Mouse (Mus musculus): ENCODE data around the gene Bag2.

The Bag2 gene

DNA sequence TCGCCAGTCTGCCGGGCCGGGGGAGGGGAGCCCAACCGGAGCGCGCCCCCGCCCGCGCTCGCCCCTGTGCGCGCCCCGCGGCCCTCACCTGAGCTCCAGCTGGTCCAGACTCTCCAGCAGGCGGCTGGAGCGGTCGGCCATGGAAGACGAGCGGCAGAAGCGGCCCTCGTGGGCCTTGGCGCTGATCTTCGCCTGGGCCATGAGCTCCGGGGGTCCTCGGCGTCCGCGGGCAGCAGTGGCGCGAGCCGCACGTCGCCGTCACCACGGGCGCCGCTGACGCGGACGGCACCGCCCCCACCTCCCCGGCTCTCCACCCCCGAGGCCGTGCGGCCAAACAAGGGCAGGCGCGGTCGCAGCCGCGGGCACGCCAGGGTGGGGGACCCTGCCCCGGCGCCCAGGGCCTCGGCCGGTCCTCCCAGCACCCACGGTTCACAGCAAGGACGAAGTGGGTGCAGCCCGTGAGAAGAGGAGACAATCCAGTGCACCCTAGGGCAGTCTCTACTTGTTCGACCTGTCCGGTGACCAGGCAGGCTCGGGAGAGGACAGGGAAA is at the start of gene Bag2:
Gene Bag2 (minus strand): TSS at position 305 of the 551 bp plus-strand sequence.
- DNase-seq (ENCODE audit: low read depth, low spot score) = no peak

DNA sequence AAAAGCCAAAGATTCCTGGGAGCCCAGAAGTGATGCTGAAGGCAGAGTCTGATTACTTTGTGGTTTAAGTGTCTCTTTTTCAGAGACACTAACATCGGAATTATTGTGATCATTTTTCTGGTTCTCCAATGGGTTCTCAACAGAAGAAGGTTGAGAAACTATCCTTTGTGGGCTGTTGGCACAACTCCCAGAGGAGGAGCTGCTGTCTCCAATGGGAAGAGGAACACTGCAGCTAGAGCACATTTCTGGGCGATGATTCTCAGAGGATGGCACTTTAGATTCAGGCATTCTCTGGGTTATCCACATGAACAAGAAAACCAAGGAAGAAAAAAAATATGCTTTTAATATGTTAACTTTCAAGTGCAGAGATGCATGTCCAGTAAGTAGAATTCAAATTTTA is 45.7 kb upstream of the Bag2 start:
- no peak for DNase-seq (ENCODE audit: low read depth, low spot score)

DNA sequence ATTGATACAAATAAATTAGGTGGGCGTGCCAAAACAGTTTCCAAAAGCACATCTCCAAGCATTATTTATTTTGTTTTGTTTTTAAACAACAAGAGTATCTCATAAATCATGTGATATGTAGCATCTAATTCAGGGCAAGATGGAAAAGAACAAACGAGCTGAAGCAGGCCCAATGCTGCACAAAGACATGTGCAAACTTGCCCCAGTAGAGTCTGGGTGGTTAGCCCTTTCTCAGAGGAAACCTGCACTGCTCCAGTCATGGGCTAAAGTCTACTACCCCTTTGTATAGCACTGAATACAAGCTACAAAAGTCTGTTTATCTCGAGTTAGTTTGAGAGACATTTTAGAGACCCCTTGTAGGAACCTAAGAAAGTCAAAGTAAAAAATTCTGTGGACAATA is 42.0 kb upstream of the Bag2 start:
- DNase-seq (ENCODE audit: low read depth, low spot score) = no peak

DNA sequence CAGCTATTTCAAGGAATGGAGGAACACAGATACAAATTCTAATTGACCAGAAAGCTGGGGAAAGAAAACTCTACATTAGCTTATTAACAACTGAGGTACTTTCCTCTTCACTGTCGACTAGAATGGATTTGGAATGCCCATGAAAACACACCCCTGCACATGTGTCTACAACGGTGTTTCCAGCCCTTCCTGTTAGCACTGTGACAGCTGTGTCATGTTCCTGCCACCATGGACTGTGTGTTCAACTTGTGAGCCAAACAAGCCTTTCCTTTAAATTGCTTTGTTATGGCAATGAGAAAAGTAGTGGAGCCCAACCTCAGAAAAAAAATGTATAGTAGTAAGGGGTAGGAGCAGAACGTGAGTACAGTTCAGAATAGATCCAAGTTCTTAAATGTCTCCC is 30.9 kb upstream of the Bag2 start:
- DNase-seq (ENCODE audit: low read depth, low spot score) = no peak

DNA sequence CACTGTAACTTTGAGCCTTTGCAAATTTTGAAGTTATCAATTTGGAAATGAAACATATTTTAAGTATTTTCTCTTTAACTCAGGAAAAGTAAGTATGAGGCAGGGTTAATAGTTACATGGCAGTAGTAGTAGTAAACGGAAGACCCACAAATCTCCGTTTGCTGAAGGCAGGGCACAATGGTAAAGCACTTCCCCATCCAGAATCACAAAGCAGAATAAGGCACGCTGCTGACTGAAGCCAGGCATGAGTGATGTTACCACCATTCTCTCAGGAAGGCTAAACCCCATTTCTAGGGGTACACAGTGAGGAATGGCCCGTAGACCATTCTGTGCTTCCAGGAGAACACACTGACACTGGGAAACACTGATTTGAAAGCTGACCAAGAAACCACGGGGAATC is 30.5 kb upstream of the Bag2 start:
- no peak for DNase-seq (ENCODE audit: low read depth, low spot score)

DNA sequence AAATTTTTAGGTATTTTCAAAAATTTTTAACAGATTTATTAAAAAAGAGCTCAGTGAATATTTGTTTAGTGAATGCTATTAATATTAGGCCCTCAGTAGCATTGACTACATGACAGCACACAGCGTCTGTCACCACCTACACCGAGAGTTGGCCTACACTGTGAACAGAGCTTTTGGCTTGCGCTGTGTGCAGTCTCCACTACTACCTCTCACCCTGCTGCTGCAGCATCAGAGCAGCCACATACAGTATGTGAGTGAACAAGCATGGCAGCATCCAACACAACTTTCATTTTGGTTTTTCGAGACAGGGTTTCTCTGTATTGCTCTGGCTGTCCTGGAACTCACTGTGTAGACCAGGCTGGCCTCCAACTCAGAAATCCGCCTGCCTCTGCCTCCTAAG is 27.0 kb upstream of the Bag2 start:
- DNase-seq (ENCODE audit: low read depth, low spot score) = no peak

DNA sequence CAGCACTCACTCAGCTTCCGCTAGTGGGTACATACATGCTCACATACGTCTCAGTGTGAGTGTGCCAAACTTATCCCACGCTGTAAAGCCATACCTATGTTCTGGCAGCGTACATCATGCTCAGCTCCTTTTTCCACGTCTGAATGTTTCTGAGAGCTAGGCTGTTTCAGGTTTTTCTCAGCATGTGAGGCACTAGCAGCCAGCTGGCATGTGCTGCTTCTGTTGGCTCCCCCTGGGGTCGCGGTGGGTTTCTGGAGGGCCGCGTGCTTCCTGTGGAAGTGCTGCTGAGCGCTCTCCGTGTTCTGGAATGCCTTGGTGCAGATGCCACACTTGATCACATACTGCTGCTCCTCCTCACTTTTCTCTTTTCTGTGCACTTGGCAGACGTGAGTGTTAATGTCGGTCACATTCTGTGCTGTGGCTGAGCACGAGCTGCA is 18.6 kb upstream of the Bag2 start:
- DNase-seq (ENCODE audit: low read depth, low spot score) = no peak

DNA sequence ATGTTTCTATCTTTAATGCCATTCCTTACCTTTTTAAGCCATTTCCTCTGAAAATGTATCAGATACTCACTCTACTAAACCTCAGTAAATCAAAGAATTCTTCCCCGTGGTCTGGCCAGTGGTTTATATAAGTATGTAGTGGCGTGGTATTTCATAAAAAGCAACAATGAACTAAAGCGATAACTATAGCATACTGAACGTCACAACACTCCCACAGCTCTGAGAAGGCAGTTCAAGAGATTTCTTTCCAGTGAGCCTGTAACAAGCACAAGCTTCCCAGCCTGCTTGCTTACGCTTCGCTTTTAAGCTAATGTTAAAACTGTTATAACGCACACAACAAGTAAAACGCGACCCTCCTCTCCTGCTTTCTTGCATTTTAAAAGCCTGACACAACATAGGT is 14.5 kb upstream of the Bag2 start:
- DNase-seq (ENCODE audit: low read depth, low spot score) = no peak

DNA sequence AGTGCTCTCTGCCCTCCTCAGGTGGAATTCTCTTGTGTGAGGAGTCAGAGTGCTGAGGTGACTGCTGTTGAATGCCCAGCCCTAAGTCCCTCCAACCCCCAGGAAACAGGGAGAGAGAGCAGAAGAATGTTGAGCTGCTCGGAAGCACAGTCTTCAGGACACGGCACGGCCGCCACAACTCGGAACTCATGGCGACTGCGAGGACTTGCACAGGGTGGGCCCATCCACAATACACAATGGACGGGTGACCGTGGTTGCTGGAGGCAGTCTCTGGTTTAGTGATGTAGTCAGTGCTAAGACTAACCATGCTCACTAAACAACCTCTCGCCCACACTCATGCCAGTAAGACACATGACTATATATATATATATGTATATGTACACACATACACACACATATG is 14.0 kb upstream of the Bag2 start:
- DNase-seq (ENCODE audit: low read depth, low spot score) = no peak

DNA sequence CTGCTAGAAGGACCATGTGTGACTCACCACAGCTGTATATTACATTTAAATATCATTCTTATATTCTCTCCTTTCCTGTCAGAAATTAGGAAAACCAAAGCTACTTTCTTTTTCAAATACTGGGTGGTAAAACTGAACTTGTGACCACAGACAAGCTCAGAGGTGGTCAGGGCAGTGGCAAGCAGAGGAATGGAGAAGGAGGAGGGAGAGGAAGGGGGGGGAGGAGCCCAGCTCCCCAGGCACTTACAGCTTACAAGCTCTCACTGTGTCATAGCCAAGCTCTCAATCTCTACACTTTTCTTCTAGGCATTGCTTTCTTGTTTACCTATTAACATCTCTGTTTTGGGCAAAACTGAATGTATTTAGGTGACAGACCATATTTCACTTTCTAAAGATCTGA is 11.2 kb upstream of the Bag2 start:
- no peak for DNase-seq (ENCODE audit: low read depth, low spot score)

DNA sequence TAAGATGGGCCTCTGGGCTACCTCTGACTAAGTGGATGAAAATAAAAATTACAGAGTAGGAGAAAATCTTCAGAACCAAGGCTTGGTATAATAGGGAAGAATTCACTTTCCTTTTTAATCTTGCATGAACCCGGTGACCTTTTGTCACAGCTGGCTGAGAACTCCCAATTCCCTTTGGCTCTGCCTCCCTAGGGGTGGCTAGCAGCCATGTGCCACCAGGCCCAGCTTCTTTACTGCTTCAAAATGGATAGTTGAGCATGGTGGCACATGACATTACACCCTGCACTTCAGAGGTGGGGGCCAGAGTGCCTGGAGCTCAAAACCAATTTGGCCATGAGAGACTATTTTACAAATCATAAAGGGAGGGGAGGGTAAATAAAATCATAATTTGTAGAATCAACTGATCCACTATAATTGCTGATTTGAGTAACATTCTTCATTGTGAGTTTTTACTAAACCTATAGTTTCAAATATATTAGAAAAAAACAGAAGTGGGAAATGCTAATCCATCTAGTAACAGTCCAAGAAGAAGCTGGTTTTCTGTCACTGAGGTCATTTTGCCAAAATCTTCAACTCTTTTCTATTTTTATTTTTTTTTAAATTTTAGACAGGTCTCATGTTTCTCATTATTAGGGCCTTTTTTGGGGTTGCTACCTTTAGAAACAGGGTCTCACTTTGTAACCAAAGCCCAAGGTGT is 10.6 kb upstream of the Bag2 start:
- no peak for DNase-seq (ENCODE audit: low read depth, low spot score)

DNA sequence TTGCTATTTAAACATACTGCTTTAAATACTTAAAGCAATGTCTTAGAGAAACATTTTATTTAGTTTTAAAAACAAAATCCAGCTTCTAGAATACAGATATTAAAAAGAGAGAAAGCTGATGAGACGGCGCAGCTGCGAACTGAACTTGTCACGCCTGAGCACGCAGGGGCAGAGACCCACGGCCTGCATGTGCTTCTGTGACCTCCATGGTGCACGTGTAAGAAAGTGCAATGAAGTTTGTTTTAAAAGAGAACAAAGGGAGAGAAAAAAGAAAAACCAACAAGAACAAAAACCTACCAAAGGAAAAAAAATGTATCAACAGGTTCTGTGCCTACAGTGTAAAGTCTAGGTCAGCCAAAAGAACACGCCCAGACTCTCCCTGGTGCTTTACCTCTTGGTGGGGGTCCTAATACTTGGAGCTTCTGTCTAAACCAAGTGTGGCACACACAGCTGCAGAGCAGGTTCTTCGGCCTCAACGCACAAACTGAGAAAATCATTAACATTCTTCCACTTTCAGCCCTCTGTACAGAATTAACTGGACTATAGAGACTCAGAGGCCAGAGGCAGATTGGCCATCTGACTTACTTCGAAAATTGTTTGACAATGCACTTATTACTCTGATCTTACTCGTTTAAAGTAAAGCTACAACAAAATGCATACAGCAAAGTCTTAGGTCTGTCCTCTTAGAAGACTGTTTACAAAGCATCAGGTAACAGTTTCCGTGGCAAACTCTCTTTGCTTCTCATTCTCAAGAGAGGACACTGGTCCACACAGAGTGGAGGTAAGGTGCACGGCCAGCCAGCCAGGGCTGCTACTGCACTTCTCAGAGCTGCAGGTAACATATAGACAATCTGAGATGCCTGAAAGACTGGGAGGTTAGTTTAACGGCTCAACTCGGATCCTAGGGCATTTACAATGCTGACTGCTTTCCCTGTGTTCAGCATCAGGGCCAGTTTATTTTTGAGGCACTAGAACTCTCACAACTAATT is 9.2 kb upstream of the Bag2 start:
- no peak for DNase-seq (ENCODE audit: low read depth, low spot score)

DNA sequence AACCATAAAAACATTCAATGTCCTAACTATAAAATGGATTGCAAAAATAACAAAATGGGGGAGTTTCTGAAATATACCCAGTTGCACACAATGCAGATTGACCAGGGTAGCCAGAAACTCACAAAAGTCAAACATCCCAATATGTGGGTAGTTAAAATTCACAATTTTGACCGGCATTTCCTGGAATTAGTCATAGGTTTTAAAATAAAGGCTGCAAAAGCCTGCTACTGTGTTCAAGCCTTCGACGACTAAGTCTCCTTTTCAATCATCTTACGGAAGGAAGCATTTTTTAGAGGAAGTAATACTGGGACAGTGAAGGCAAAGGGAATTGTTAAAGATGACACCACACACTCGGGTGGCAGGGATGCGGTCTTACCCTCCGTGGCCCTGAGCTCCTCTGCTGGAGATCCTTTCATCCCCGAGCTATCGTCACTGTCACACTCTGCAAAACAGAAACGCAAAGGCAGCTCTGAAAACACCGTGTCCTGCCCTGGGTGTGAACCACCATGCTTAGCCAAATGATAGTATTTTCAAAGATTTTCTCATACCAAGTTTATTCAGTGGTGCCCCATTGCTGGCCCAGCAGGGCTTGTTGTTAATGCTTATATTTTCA is 8.0 kb upstream of the Bag2 start:
- no peak for DNase-seq (ENCODE audit: low read depth, low spot score)

DNA sequence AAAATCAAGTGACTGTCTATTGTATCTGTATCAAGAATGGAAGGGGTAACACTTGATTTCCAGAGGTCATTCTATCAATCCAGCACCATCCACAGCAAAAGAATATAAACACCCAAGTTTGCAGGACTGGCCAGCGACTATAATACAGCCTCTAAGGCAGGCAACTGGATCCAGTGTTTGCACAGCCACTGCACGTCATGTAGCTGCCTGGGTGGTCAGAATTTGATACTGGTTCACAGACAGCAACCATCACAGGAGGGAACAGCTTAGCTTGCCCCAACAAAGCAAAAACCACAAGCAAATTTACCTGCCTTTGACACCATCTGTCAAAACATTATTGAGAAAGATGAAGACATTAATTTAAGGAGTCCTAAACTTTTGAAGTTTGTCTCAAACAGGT is 6.2 kb upstream of the Bag2 start:
- DNase-seq (ENCODE audit: low read depth, low spot score) = no peak

DNA sequence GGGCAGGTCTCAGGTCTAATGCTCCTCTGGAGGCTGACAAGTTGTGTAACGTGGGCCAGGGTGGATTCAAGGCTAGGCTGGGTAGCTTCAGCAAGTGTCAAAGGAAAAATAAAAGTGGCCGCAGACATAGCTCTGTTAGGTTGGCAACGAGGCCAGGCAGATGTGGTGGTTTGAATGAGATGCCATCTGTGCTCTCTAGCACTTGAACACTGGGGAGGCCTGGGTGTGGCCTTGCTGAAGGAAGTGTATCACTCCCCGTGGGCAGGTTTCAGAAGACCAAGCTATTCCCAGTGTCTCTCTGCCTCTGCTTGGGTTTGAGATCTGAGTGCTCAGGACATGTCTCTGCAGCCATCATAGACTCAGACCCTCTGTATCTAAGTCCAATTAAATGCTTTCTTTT is 893 bp upstream of the Bag2 start:
- no peak for DNase-seq (ENCODE audit: low read depth, low spot score)

DNA sequence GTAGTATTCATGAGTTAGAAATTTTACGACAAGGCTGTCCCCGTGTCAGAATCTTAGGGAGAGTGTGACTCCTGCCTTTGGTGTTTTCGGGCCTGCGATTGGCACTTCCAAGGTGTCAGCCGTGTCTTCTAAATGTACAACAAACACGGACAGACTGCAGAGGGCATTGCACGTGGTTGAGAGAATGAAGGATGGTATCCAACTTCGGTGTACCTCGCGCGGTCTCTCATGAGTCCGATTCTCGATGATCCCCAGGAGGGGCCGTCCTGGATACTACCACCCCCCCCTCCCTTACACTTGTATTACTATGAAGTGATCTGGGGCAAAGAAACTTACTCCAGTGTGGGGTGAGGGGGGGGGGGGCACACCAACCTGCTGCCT is 572 bp downstream of the Bag2 start:
- DNase-seq (ENCODE audit: low read depth, low spot score) = no peak

DNA sequence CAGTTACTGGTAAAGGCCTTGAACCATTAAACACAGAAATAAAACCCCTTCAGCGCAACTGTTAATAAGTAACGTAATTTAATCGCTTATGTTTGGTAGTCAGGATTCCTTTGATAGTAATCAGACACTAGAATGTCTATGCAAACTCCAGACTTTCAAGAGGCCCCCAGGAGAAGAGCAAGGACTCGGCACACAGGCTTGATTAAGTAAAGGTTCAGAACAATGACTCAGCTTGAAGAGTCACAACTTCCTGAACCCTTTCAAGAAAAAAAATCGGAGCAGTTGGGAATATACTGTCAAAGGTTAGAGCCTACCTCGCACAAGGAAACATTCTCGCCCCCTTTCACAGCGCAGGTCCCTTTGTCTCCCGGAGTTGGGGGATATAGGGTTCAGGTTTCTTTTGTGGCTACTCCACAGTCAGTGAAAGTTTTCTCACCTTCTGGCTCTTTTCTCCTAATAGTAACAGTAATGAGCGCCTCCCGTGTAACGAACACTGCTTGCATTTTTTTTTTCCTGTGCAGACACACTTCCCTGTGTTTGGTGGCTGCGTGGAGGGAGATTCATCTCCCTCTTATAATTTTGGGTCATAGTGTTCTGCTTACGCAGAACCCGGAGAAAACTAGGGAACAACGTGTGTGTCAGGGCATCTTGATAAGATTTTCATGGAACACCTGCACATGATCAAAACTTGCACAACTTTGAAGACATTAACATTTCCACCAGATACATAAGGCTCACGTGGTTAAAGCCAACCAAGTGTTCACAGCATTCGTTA is 1.1 kb downstream of the Bag2 start:
- DNase-seq (ENCODE audit: low read depth, low spot score) = no peak

DNA sequence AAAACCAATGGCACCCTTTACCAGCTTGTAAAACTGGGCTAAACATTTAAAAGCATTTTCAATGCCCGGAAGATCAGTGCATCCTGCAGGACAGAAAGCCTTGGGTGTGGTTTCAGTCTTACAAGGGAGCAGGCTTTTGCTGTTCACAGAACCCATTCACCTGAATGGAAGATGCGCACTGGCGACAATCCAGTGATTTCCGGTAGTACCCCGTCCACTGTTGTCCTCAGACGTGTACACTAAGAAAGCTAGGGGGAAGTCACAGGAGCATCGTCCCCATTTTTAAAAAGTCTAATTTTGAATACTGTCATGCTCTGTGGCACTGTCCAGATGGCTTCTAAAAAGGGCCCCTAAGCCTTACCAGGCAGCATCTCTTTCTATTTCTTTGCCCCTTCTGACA is 1.8 kb downstream of the Bag2 start:
- DNase-seq (ENCODE audit: low read depth, low spot score) = no peak

DNA sequence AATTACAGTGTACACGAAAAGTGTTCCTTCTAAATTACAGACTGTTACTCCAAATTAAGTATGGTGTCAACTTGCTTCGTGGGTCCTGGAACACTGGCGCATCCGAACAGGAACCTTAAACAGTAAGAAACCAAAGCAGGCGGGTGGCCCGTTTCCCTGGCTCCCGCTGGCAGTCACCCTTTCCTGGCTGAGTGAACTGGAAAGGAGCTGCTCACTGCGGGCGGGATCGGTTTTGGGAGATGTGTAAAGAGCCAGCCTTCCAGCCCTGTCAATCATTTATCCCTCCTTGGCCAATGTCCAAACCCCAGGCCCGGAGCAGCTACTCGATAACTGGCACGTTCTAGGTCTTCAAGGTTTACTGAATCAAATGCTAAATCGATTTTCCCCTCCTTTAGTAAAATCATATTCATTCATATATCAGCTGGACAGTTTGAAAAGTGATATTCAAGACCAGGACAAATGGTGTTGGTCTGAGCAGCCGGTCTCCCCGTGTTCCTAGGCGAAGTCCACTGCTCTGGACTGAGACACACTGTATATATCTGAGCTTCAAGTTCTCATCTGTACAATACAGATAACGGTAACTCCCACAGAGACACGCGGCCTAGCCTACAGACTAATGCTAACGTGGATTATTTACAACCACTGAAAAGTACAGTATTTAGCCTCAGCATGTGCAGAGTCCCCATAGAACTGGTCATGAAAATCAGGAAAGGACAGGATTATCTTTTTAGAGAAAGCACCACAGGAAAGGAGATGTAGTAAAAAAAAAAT is 2.4 kb downstream of the Bag2 start:
- no peak for DNase-seq (ENCODE audit: low read depth, low spot score)

DNA sequence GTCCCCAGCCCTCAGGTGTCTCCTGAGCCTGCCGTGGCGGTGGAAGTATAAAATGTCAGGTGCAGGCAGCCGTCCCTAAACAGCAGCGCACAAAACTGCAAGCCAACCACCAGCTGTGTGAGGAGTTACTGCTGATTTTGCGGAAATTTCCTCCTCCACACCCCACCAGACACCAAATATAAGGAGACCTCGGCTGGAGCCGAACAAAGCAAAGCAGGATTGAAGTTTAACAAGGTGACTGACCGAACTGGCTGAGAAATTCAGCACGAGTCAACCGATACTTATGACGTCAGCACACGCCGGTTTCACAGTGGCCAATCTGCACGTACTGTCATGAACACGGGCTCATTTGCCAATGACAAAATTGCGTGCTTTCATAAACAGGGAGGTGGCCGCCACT is 3.5 kb downstream of the Bag2 start:
- DNase-seq (ENCODE audit: low read depth, low spot score) = no peak

DNA sequence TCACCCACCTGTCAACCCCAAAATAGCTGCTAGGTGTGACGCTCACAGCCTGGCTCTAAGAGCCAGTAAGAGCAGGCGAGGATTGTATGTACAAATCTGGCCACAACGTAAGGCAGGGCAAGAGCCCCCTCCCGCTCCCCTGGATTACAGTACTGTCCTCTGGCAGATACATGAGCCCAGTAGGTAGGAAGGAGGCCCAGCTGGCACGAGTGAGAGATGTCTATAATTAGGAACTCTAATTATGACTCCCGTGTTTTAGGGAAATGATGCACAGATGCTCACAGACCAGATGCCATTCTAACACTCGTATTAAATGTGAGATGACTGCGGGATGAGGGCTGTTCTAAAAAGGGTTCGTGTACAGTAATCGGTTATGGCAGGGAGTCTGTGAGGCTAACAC is 6.3 kb downstream of the Bag2 start:
- DNase-seq (ENCODE audit: low read depth, low spot score) = peak; percentile 20
